Mouse (Mus musculus) embryonic facial prominence, embryonic 14.5 days (tissue): Measurements from ENCODE around the gene Dynll1. TPM values are rescaled to one million over a fixed set of nuclear protein-coding genes. Genes with fewer than 3 reads are reported as not detected.

ENCODE experiments used
- ATAC-seq: fragments of 200-750 bp; cut with Nextera tagmentation; 2 replicates; pipeline ENCODE4 v1.8.0; 2017; ENCODE audit warnings: low read depth, moderate number of reproducible peaks, moderate TSS enrichment
- DNase-seq: peaks from one replicate; pipeline ENCODE4 v3.0.0-alpha.2; 2015; ENCODE audit warnings: low spot score
- H3K27ac ChIP-seq: fragments of 300-500 bp; sonication (generic); replicated peaks from 2 replicates; pipeline ENCODE4 v1.5.1; 2014; ENCODE audit warnings: low read depth, mild to moderate bottlenecking, low read length, moderate library complexity
- H3K27me3 ChIP-seq: fragments of 300-500 bp; sonication (generic); replicated peaks from 2 replicates; pipeline ENCODE4 v1.6.1; 2014; ENCODE audit warnings: low read length; ENCODE audit not compliant: control insufficient read depth, insufficient read depth
- H3K36me3 ChIP-seq: fragments of 300-500 bp; sonication (generic); 2 replicates; pipeline ENCODE4 v1.6.1; 2014; ENCODE audit warnings: low read length, mixed read lengths; ENCODE audit not compliant: control insufficient read depth, insufficient read depth
- H3K4me1 ChIP-seq: fragments of 300-500 bp; sonication (generic); 2 replicates; pipeline ENCODE4 v1.6.1; 2014; ENCODE audit warnings: antibody characterized with exemption, low read length; ENCODE audit not compliant: control insufficient read depth, insufficient read depth
- H3K4me2 ChIP-seq: fragments of 300-500 bp; sonication (generic); 2 replicates; pipeline ENCODE4 v1.6.1; 2014; ENCODE audit warnings: low read depth, mild to moderate bottlenecking, low read length, moderate library complexity, mixed read lengths
- H3K4me3 ChIP-seq: fragments of 300-500 bp; sonication (generic); 2 replicates; pipeline ENCODE4 v1.5.1; 2014; ENCODE audit warnings: low read depth, mild to moderate bottlenecking, low read length
- H3K9ac ChIP-seq: fragments of 300-500 bp; sonication (generic); 2 replicates; pipeline ENCODE4 v1.6.1; 2014; ENCODE audit warnings: low read depth, mild to moderate bottlenecking, low read length, moderate library complexity, mixed read lengths
- H3K9me3 ChIP-seq: fragments of 300-500 bp; sonication (generic); 2 replicates; pipeline ENCODE4 v1.6.1; 2016; ENCODE audit warnings: low read length; ENCODE audit not compliant: control insufficient read depth
- WGBS: fragments of 180-500 bp; shearing (Covaris S2); extraction: QIAGEN DNeasy Blood & Tissue Kit; methylation state at CpG from one replicate; pipeline ENCODE4 v1.1.7; 2014; 5-methylcytosine and 5-hydroxymethylcytosine counted together
- polyA plus RNA-seq: library from polyadenylated mRNA; unstranded; fragments of >200 nt; fragmentation: Nextera tagmentation; extraction: Ambion mirVana; gene quantifications from 2 replicates; pipeline ENCODE4 v1.2.1, GENCODE M21; 2014

The Dynll1 gene
- polyA plus RNA-seq, 1 experiment from 2014 or later = 1,828 TPM

DNA sequence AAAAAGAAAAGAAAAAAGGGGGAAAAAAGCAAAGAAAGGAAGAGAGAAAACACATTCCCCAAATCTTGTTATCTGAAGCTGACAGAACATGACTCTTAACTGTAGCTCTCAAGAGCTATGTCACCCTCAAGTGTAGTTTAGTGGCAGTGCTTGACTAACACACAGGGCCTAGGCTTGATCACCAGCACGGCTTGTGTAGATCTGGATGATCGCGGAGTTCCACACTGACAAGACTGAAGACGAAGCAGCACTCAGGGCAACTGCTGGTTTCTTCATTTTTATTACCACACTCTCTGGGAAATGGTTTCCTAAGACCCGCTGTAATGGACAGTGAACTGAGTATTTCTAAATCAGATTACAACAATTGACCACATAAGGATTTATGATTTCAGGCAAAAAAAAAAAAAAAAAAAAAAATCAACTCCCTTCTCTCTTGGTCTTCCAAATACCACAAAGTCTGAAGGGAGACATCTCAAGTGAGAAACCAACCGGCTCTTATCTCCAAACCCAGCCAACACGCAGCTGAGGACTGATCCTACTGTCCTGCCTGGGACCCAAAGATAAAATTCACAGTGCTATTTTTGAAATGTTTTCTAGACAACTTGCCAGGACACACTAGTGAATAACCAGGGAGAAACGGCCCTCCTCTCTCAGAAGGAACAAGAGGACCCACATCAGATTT is 33.9 kb downstream of the Dynll1 start:
- ATAC-seq (no peak), DNase-seq (no peak)
- Histone ChIP-seq H3K4me2 (no peak overlapping the region), H3K9ac (no peak overlapping the region), H3K4me3 (no peak overlapping the region), H3K4me1 (peaks cover 14% of the 10 kb centered on the region), H3K27ac (no peak overlapping the region), H3K9me3 (no peaks in the 10 kb centered on the region), H3K36me3 (peaks cover 35% of the 10 kb centered on the region), H3K27me3 (no peaks in the 10 kb centered on the region)
- WGBS = 86% methylated on average over 8 of the region's 8 CpGs

DNA sequence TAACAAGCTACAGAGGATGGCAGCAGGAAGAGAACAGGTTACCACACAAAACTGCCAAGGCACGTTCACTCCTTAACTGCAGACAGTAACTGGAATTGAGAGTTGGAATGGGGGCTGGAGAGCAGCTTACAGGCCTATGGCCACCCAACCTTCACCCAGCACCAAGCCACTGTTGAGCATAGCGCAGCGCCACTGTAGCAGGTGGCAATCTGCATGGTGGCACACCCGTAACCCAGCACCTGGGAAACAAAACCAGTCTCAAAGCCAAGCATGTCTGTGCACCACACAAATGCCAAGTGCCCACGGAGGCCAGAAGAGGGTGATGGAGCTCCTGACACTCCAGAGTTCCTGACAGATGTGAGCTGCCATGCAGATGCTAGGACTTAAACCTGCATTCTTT is 34.5 kb downstream of the Dynll1 start:
- DNase-seq (no peak), ATAC-seq (no peak)
- Histone ChIP-seq H3K27me3 (no peaks in the 10 kb centered on the region), H3K27ac (no peak overlapping the region), H3K9ac (no peak overlapping the region), H3K4me3 (no peak overlapping the region), H3K4me2 (no peak overlapping the region), H3K4me1 (peaks cover 14% of the 10 kb centered on the region), H3K9me3 (no peaks in the 10 kb centered on the region), H3K36me3 (peaks cover 35% of the 10 kb centered on the region)
- 93% methylated on average over 5 of the region's 5 CpGs for WGBS

GRCm38 (mm10) chr5:115262502-115263291 is 38.1 kb downstream of the Dynll1 start:
- H3K4me3 ChIP-seq = no peak overlapping the region
- DNase-seq = no peak
- peaks cover 51% of the 10 kb centered on the region for H3K36me3 ChIP-seq

DNA sequence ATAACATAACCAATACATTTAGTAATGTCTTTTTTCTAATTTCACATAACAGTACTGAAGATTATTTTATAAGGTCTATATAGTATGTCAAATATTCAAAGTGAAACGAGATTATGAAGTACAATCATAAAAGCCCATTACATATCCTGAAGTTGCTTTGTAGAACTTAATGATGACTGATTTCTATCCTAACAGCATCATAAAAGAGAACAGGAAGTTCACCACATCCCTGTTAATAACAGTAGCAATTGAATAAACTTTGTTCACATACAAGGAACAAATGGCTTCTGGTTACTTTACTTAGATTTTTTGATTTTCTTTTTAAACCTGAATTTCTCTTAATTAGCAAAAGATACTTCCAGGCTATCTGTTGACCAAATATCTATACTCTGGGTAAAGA is 38.9 kb downstream of the Dynll1 start:
- no peak for ATAC-seq
- no peaks in the 10 kb centered on the region for H3K9me3 ChIP-seq
- peaks cover 59% of the 10 kb centered on the region for H3K36me3 ChIP-seq
- no peaks in the 10 kb centered on the region for H3K27me3 ChIP-seq
- H3K4me1 ChIP-seq = no peaks in the 10 kb centered on the region
- no peak for DNase-seq
- no peak overlapping the region for H3K27ac ChIP-seq
- H3K4me2 ChIP-seq = no peak overlapping the region
- no peak overlapping the region for H3K9ac ChIP-seq
- WGBS = 90% methylated on average over 1 of the region's 1 CpGs
- no peak overlapping the region for H3K4me3 ChIP-seq

More at GRCm38 (mm10) chr5:115262502-115263291, 38.1 kb downstream of the Dynll1 start:
- H3K27ac ChIP-seq = no peak overlapping the region
- H3K9ac ChIP-seq = no peak overlapping the region
- no peaks in the 10 kb centered on the region for H3K9me3 ChIP-seq
- H3K27me3 ChIP-seq = no peaks in the 10 kb centered on the region
- H3K4me2 ChIP-seq = no peak overlapping the region
- no peaks in the 10 kb centered on the region for H3K4me1 ChIP-seq
- no peak for ATAC-seq
- WGBS = 87% methylated on average over 14 of the region's 14 CpGs

DNA sequence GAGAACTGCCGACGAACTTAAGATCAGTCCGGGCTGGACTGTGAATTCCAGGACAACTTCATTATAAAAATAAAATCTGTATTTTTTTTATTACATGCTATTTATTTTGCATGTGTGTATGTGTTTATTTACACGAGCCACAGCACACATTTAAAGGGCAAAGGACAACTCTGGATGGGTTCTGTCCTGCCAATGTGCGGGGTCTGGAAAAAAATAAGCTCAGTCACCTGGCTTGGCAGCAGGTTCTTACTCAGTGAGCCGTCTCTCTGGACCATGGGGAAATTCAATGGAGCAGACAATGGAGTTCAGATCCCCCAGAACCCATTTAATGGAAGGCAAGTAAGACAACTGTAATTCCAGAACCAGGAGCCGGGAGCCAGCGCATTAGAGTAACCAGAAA is 39.7 kb downstream of the Dynll1 start:
- Histone ChIP-seq H3K4me2 (no peak overlapping the region), H3K36me3 (peaks cover 59% of the 10 kb centered on the region), H3K27ac (no peak overlapping the region), H3K4me3 (no peak overlapping the region), H3K4me1 (no peaks in the 10 kb centered on the region), H3K9ac (no peak overlapping the region), H3K27me3 (no peaks in the 10 kb centered on the region), H3K9me3 (no peaks in the 10 kb centered on the region)
- WGBS = 85% methylated on average over 8 of the region's 8 CpGs
- DNase-seq (no peak), ATAC-seq (no peak)

- peaks cover 64% of the 10 kb centered on the region for H3K36me3 ChIP-seq
- H3K4me1 ChIP-seq = no peaks in the 10 kb centered on the region
- DNase-seq (no peak), ATAC-seq (no peak)
- H3K4me3 ChIP-seq = no peak overlapping the region
- no peak overlapping the region for H3K27ac ChIP-seq
- no peaks in the 10 kb centered on the region for H3K27me3 ChIP-seq
- H3K4me2 ChIP-seq = no peak overlapping the region
- no peak overlapping the region for H3K9ac ChIP-seq
- no peaks in the 10 kb centered on the region for H3K9me3 ChIP-seq
- WGBS = 84% methylated on average over 6 of the region's 6 CpGs
These were observed 40.4 kb downstream of the Dynll1 start for GRCm38 (mm10) chr5:115260356-115260755.

DNA sequence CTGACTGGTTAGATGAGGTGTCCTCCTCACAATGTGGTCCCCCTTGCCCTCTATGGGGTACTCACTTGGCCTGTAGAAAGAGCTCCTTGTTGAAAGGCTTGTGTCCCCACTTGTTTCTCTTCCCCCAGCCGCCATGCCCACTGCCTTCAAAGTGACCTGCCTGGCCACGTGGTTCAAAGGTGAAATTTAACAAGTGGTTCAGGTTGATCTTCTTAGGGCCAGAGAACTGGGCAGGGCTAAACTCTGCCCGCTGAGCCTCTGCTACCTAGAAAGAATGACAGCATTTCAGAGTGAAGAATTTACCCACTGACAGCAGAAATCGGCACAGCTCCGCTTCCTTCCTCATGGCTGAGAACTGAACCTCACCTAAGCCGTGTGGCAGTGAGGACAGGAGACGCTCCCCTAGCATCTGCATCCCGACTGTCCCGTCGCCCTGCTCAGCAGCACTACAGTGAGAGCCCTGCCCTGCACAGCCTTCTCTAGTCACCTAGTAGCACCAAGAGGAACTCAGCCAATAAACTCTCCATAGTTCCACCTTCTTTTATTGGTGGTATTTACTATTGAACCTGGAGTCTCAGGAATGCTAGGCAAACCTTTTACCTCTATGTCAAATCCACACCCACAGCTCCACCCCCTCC is 43.8 kb downstream of the Dynll1 start:
- no peaks in the 10 kb centered on the region for H3K4me1 ChIP-seq
- DNase-seq (no peak), ATAC-seq (no peak)
- no peaks in the 10 kb centered on the region for H3K9me3 ChIP-seq
- 88% methylated on average over 10 of the region's 10 CpGs for WGBS
- H3K9ac ChIP-seq = no peak overlapping the region
- no peak overlapping the region for H3K4me3 ChIP-seq
- peaks cover 56% of the 10 kb centered on the region for H3K36me3 ChIP-seq
- no peak overlapping the region for H3K27ac ChIP-seq
- no peaks in the 10 kb centered on the region for H3K27me3 ChIP-seq
- H3K4me2 ChIP-seq = no peak overlapping the region

- Histone ChIP-seq H3K4me2 (no peak overlapping the region), H3K9ac (no peak overlapping the region), H3K4me3 (no peak overlapping the region), H3K36me3 (peaks cover 70% of the 10 kb centered on the region), H3K4me1 (no peaks in the 10 kb centered on the region), H3K27ac (no peak overlapping the region), H3K9me3 (no peaks in the 10 kb centered on the region), H3K27me3 (no peaks in the 10 kb centered on the region)
- 50% methylated on average over 1 of the region's 1 CpGs for WGBS
- DNase-seq (no peak), ATAC-seq (no peak)
These were observed 45.3 kb downstream of the Dynll1 start for GRCm38 (mm10) chr5:115255472-115255871.
